Mouse (Mus musculus) intestine, embryonic 14.5 days (tissue): ENCODE data around the gene Gm3149. TPM values are rescaled to one million over a fixed set of nuclear protein-coding genes. Genes with fewer than 3 reads are reported as not detected.

ENCODE experiments used
- polyA plus RNA-seq: library from polyadenylated mRNA; unstranded; fragments of >200 nt; fragmentation: Nextera tagmentation; extraction: Ambion mirVana; gene quantifications from 2 replicates; pipeline ENCODE4 v1.2.1, GENCODE M21; 2014

The Gm3149 gene
- polyA plus RNA-seq, 1 experiment from 2014 or later, result not detected

Other genes starting within 250 kb of the Gm3149 start
- gene Gm3115, start 233.2 kb upstream of the Gm3149 start, polyA plus RNA-seq, result not detected in 2 replicates
- gene Gm8108, start 206.8 kb upstream of the Gm3149 start, polyA plus RNA-seq, result 0.51 and 0.59 TPM in 2 replicates
- gene Gm3127, start 152.3 kb upstream of the Gm3149 start, polyA plus RNA-seq, result not detected in 2 replicates
- 0.14 and 0.82 TPM in 2 replicates for gene Gm2974, start 134.7 kb upstream of the Gm3149 start, polyA plus RNA-seq
- not detected in 2 replicates for gene Gm3138, start 67.7 kb upstream of the Gm3149 start, polyA plus RNA-seq
- gene 2610042L04Rik, start 17.5 kb downstream of the Gm3149 start, polyA plus RNA-seq, result 0.38 TPM in 1 of 2 replicates, not detected in the other
- gene Gm3159, start 80.2 kb downstream of the Gm3149 start, polyA plus RNA-seq, result not detected in 2 replicates
- 0.36 TPM in 1 of 2 replicates, not detected in the other for gene Gm3164, start 98.2 kb downstream of the Gm3149 start, polyA plus RNA-seq
- not detected in 2 replicates for gene Gm3173, start 113.7 kb downstream of the Gm3149 start, polyA plus RNA-seq
- gene Gm3182, start 164.5 kb downstream of the Gm3149 start, polyA plus RNA-seq, result not detected in 2 replicates
- not detected in 2 replicates for gene Gm3047, start 238.1 kb downstream of the Gm3149 start, polyA plus RNA-seq